Mouse (Mus musculus): ENCODE data around the gene Kcnk4.

Gene Kcnk4

GRCm38 (mm10) chr19:6969291-6969664, 35.0 kb upstream of the Kcnk4 start:
- no peak for DNase-seq (ENCODE audit: extremely low read depth, insufficient read length, low spot score)

GRCm38 (mm10) chr19:6968491-6969271, 34.4 kb upstream of the Kcnk4 start:
- DNase-seq (ENCODE audit: extremely low read depth, insufficient read length, low spot score), result peak; percentile 43

DNA sequence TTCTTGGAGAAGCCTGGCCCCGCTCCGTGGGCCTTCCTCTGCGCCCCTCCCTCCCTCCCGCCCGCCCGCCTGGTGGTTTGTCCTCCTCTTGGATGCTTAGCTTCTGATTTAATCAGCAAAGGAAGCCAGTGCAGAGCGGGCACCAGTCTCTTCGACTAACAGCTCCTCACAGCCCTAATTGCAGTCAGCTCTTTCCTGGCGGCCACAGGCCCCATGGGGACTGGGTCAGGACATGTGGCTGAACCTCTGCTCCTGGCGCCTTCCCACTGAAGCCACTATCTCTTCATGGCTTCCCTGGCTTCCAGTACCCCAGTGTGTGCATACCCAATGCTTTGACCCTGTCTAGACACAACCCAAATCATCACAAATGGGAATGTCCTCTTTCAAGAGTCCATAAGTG, 22.1 kb upstream of the Kcnk4 start:
- no peak for DNase-seq (ENCODE audit: extremely low read depth, insufficient read length, low spot score)

DNA sequence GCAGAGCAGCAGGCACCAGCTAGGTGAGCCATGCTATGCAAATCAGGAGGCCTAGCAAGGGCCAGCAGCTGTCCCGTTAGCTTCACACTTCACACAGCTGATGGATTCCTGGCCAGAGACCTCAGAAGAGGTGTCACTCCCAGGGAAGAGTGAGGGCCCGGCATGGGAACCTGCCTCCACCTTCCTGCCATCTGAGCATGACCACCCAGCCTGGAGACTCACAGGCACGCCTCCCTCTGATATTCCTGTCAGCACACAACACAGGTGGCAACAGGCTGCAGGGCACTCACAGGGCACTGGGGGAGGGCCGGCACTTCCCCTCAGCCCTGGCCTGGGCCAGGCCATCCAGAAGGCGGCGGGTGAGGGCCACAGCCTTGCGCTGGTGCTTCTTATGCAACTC, 21.1 kb upstream of the Kcnk4 start:
- DNase-seq (ENCODE audit: extremely low read depth, insufficient read length, low spot score), result no peak

DNA sequence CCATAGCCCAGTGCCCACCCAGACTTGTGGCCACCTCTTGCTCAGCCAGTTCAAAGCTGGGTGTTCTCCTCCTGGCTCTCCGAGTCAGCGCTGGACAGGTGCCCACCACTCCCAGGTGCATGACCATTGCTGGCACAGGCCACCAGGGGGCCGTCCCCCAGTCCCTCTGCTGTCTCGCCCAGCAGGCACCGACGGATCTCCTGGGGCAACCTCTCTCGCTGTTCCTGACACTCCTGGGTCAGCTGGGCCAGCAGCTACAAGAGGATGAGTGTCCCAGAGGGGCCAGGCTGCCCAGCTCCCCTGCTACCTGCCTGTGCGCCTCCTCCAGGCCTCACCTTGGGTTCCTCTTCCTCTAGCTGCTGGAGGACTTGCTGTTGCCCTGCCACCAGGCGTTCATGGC, 19.7 kb upstream of the Kcnk4 start:
- peak; percentile 42 for DNase-seq (ENCODE audit: extremely low read depth, insufficient read length, low spot score)

- DNase-seq (ENCODE audit: extremely low read depth, insufficient read length, low spot score), result no peak
Measured at GRCm38 (mm10) chr19:6952712-6953037, 18.4 kb upstream of the Kcnk4 start.

GRCm38 (mm10) chr19:6951994-6952711, 17.8 kb upstream of the Kcnk4 start:
- peak; percentile 82 for DNase-seq (ENCODE audit: extremely low read depth, insufficient read length, low spot score)

- DNase-seq (ENCODE audit: extremely low read depth, insufficient read length, low spot score), result peak; percentile 88
Measured at GRCm38 (mm10) chr19:6951381-6951968, 17.2 kb upstream of the Kcnk4 start.

DNA sequence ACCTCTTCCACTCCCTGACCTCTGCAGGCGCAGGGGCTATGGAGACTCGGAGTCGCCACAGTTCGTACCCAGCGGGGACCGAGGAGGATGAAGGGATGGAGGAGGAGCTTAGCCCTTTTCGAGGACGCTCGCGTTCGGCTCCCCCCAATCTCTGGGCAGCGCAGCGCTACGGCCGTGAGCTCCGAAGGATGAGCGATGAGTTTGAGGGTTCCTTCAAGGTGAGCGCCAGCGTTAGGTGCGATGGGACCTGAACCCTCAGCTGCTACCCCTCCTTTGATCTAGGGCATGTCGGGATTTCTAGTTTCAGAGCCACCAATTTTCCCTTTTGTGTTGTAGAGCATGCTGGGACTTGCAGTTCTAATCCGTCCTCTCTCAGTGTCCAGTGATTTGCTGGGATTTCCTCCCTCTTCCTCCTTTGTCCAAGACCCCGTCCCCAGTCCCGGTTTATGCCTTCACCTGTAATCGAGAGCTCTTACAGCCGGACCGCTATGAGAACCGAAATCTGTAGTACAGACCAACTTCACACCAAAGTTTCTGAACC, 16.4 kb upstream of the Kcnk4 start:
- peak; percentile 74 for DNase-seq (ENCODE audit: extremely low read depth, insufficient read length, low spot score)

GRCm38 (mm10) chr19:6949951-6950350, 15.6 kb upstream of the Kcnk4 start:
- no peak for DNase-seq (ENCODE audit: extremely low read depth, insufficient read length, low spot score)

GRCm38 (mm10) chr19:6949532-6949931, 15.2 kb upstream of the Kcnk4 start:
- DNase-seq (ENCODE audit: extremely low read depth, insufficient read length, low spot score), result no peak

GRCm38 (mm10) chr19:6948186-6948585, 13.9 kb upstream of the Kcnk4 start:
- DNase-seq (ENCODE audit: extremely low read depth, insufficient read length, low spot score), result no peak

DNA sequence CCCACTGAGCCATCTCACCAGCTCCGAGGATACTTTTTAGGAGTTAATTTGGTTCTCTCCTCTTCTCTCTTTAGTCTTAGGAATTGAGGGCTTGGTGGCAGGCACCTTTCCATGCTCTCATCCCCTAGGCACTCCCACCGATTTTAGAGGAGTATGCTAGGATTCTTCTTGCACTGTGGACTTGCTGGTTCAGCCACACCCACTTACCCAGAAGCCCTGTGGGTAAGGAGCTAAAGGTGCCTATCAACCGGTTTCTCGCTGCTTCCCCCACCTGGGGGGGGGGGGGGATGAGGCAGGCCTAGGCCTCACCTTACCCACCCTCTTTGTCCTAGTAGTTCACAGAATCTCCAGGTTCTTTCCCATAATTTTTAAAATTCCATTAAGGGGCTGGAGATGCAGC, 13.4 kb upstream of the Kcnk4 start:
- no peak for DNase-seq (ENCODE audit: extremely low read depth, insufficient read length, low spot score)

GRCm38 (mm10) chr19:6943709-6944108, 9.4 kb upstream of the Kcnk4 start:
- no peak for DNase-seq (ENCODE audit: extremely low read depth, insufficient read length, low spot score)

DNA sequence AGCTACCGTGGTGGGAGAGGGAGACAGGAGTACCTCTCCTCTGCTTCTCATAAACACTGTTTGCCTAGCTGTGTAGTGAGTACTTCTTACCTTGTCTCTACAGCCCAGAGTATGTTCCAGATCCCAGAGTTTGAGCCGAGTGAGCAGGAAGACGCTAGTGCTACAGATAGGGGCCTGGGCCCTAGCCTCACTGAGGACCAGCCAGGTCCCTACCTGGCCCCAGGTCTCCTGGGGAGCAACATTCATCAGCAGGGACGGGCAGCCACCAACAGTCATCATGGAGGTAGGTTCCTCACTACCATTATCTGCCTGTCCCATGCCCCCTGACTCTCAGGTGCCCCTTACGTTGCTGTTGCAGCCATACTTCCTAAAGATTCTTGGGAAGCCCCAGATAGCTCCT, 8.4 kb upstream of the Kcnk4 start:
- no peak for DNase-seq (ENCODE audit: extremely low read depth, insufficient read length, low spot score)

DNA sequence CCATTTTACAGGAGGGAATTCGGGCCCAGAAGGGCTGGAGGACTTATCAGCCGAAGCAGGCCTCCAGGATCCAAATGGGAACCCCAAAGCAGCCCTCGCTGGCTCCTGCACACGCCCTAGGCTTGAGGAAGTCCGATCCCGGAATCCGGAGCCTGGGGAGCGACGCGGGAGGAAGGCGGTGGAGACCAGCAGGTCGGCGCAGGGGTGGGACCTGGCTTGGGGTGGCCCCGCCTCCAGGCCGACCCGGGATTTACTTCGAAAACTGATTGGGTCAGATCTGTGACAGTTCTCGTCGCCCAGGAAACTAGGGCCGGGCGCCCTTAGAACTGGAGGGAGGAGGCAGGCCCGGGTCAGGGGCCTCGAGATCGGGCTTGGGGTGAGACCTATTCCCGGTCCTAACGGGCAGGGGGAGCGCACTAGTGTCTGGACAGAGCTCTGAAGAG, 8.0 kb upstream of the Kcnk4 start, which contains the start of gene Gpr137:
TSS of gene Gpr137 (minus strand) at position 232 of the 443 bp plus-strand sequence.
- DNase-seq (ENCODE audit: extremely low read depth, insufficient read length, low spot score), result peak; percentile 94

DNA sequence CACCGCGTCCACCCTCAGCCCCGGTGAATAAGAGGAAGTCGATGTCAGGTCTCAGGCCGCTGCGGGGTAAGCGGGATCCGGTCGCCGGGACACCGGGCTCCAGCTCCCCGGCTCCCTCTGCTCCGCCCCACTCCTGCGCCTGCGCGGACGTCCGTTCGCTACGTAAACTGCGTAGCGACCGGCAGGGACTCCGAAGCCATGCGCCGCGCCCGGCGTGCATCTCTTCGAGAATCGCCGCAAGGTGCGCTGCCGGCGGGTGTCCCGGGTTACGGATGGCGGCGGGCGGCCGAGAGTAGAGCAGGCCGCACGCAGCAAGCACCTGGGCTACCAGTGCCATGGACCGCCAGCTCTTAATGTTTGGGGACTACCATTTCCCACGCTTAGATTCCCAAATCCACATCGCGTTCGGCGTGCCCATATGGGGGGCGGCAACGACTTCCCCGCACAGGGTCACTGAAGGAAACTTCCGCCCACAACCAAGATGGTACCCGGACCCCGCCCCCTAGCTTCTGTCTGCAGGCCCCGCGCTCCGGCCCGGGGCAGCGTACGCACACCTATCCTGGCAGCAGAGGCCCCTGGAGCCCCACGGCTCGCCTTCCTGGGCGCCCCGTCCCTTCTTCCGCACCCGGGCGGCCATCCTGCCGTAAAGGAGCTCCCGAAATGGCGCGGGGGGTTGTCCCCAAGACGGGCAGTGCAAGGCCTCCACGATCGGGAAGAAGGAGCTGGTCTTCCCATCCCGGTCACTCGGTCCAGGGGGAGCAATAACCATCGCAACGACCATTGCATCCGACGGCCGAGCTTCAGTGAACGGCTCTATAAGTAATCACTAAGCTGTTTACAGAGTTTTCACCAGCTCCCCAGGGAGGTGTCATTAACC, 7.3 kb upstream of the Kcnk4 start, which contains the start of gene Bad:
TSS of gene Bad (plus strand) at position 490 of the 877 bp plus-strand sequence.
- DNase-seq (ENCODE audit: extremely low read depth, insufficient read length, low spot score), result peak; percentile 90

- DNase-seq (ENCODE audit: extremely low read depth, insufficient read length, low spot score), result no peak
Measured at GRCm38 (mm10) chr19:6940396-6941351, 6.4 kb upstream of the Kcnk4 start.

All from 3134 (cell line).